Mouse (Mus musculus): Measurements from ENCODE around the gene Arf5. TPM values are rescaled to one million over a fixed set of nuclear protein-coding genes. Genes with fewer than 3 reads are reported as not detected.

Arf5 gene
- total and polyA plus RNA-seq, 3 experiments, result 155 to 484 (median 158) TPM

- DNase-seq, result no peak
Observed at GRCm38 (mm10) chr6:28427096-28427839, 3.9 kb downstream of the Arf5 start, which contains the start of gene Fscn3. Gene Fscn3 (plus strand): TSS chr6:28427789.

GRCm38 (mm10) chr6:28428290-28428689 lies 4.9 kb downstream of the Arf5 start, which contains the start of gene Gcc1:
Gene Gcc1 (minus strand): TSS chr6:28428390.
- DNase-seq, result no peak

GRCm38 (mm10) chr6:28429870-28430269 lies 6.5 kb downstream of the Arf5 start:
- DNase-seq, result no peak

- DNase-seq, result no peak
Observed at GRCm38 (mm10) chr6:28430795-28431537, 7.6 kb downstream of the Arf5 start.

- no peak for DNase-seq
Observed at GRCm38 (mm10) chr6:28431538-28431855, 8.1 kb downstream of the Arf5 start.

GRCm38 (mm10) chr6:28447937-28448336 lies 24.6 kb downstream of the Arf5 start:
- no peak for DNase-seq

GRCm38 (mm10) chr6:28449253-28449652 lies 25.9 kb downstream of the Arf5 start, which contains the start of gene Pax4:
Gene Pax4 (minus strand): TSS chr6:28449353.
- no peak for DNase-seq

GRCm38 (mm10) chr6:28450481-28450880 lies 27.1 kb downstream of the Arf5 start:
- DNase-seq, result no peak

- no peak for DNase-seq
Observed at GRCm38 (mm10) chr6:28450977-28451376, 27.6 kb downstream of the Arf5 start.

- DNase-seq, result no peak
Observed at GRCm38 (mm10) chr6:28459221-28459668, 35.9 kb downstream of the Arf5 start.

- DNase-seq, result peak; percentile 79
Observed at GRCm38 (mm10) chr6:28460534-28460933, 37.2 kb downstream of the Arf5 start.

GRCm38 (mm10) chr6:28464630-28465029 lies 41.3 kb downstream of the Arf5 start:
- DNase-seq, result no peak

GRCm38 (mm10) chr6:28470017-28470602 lies 46.8 kb downstream of the Arf5 start:
- DNase-seq, result no peak

- no peak for DNase-seq
Observed at GRCm38 (mm10) chr6:28470621-28471020, 47.3 kb downstream of the Arf5 start.

GRCm38 (mm10) chr6:28471284-28472035 lies 48.1 kb downstream of the Arf5 start:
- no peak for DNase-seq

GRCm38 (mm10) chr6:28474211-28474610 lies 50.9 kb downstream of the Arf5 start:
- no peak for DNase-seq

- no peak for DNase-seq
Observed at GRCm38 (mm10) chr6:28474839-28475238, 51.5 kb downstream of the Arf5 start, which contains the start of gene Snd1. Gene Snd1 (plus strand): TSS chr6:28475139.

Other genes starting within 250 kb of the Arf5 start
- gene Zfp800, start 25.6 kb upstream of the Arf5 start, total RNA-seq (2021), result 10 to 100 TPM; 18.8 to 40.5 TPM
- gene Zfp800, start 25.6 kb upstream of the Arf5 start, polyA plus RNA-seq (2012; rRNA removed), result 5.2 and 8.3 TPM in 2 replicates
- gene Fscn3, start 4.2 kb downstream of the Arf5 start, total RNA-seq (2021), result not detected
- not detected in 2 replicates for gene Fscn3, start 4.2 kb downstream of the Arf5 start, polyA plus RNA-seq (2012; rRNA removed)
- gene Gcc1, start 4.8 kb downstream of the Arf5 start, total RNA-seq (2021), result 10 to 100 TPM; 15.3 to 16.0 TPM
- gene Gcc1, start 4.8 kb downstream of the Arf5 start, polyA plus RNA-seq (2012; rRNA removed), result 5.7 TPM in 2 replicates
- gene Pax4, start 25.8 kb downstream of the Arf5 start, total RNA-seq (2021), result not detected
- gene Pax4, start 25.8 kb downstream of the Arf5 start, polyA plus RNA-seq (2012; rRNA removed), result not detected in 2 replicates
- gene Snd1, start 51.6 kb downstream of the Arf5 start, total RNA-seq (2021), result 100 to 1,000 TPM; 127 to 145 TPM
- 122 and 155 TPM in 2 replicates for gene Snd1, start 51.6 kb downstream of the Arf5 start, polyA plus RNA-seq (2012; rRNA removed)

Data from adrenal gland, adult 2 months (tissue).